Mouse (Mus musculus) lung, adult 2 months (tissue): ENCODE data around the gene Tmprss12.

Experiments used
- CTCF ChIP-seq: fragments of 200-500 bp; IDR thresholded peaks from 2 replicates; pipeline ENCODE4 v1.5.1; 2011; ENCODE audit warnings: mild to moderate bottlenecking, low read length, control low read depth; ENCODE audit not compliant: insufficient read depth
- POLR2A ChIP-seq: fragments of 200-500 bp; IDR thresholded peaks from 2 replicates; pipeline ENCODE4 v1.6.1; 2011; ENCODE audit warnings: low read depth, mild to moderate bottlenecking, control low read depth, low read length, borderline replicate concordance; ENCODE audit errors: extremely low read depth

GRCm38 (mm10) chr15:100314448-100315145 lies 34.0 kb downstream of the Tmprss12 start:
- no peak for TF ChIP-seq CTCF
- no peak for TF ChIP-seq POLR2A
